Mouse (Mus musculus) cerebellum, adult 2 months (tissue): ENCODE results near the gene Synm.

ENCODE experiments used
- CTCF ChIP-seq: fragments of 200-500 bp; IDR thresholded peaks from 2 replicates; pipeline ENCODE4 v1.5.1; 2011; ENCODE audit warnings: low read depth, mild to moderate bottlenecking, control low read depth, low read length, moderate library complexity, borderline replicate concordance; ENCODE audit not compliant: insufficient read depth
- POLR2A ChIP-seq: fragments of 200-500 bp; IDR thresholded peaks from 2 replicates; pipeline ENCODE4 v1.6.1; 2011; ENCODE audit warnings: low read length, control low read depth, borderline replicate concordance; ENCODE audit not compliant: insufficient read depth

DNA sequence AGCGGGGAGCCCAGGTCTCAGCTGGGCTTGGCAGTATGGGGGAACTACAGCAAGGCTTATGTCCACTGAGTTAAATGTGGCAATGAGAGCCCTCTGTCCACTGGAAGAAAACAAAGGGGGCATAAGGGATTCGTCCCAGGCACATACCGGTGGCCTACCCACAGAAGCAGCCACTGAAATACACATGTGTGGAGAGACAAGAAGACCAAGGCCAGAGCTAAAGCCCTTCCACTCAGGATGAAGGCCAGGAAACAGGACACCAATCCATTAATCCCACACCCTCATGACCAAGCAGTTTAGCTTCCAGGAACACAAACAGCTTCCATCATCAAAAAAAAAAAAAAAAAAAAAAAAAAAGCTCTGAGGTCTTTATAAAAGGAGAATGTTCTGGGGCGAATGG is 19.2 kb downstream of the Synm start:
- no peak for TF ChIP-seq CTCF
- no peak for TF ChIP-seq POLR2A
